Mouse (Mus musculus): ENCODE measurements around the gene Mtmr14. TPM values are rescaled to one million over a fixed set of nuclear protein-coding genes. Genes with fewer than 3 reads are reported as not detected.
A peak's percentile ranks its signal among the peaks of the same experiment; 100 is the strongest.

Gene Mtmr14
- 33.7 and 34.0 TPM in 2 replicates for polyA plus RNA-seq (2015; fragmentation: Nextera tagmentation; extraction: Ambion mirVana)

- H3K27ac ChIP-seq (ENCODE audit: low read length): peak within 1 kb of the TSS; percentile 71
- H3K9me3 ChIP-seq (replicated peaks; ENCODE audit: control insufficient read depth, low read length, poor library complexity, severe bottlenecking): no peaks in the 10 kb centered on the region
- peak within 1 kb of the TSS; percentile 90 for H3K4me2 ChIP-seq (ENCODE audit: low read length)
- no peaks in the 10 kb centered on the region for H3K27me3 ChIP-seq (ENCODE audit: control insufficient read depth, insufficient read depth, low read depth, low read length)
- peak within 1 kb of the TSS; percentile 92 for H3K4me3 ChIP-seq (ENCODE audit: low read depth, low read length)
- peak; percentile 98 for ATAC-seq
- H3K9ac ChIP-seq (ENCODE audit: low read depth, low read length): peak within 1 kb of the TSS; percentile 83
- no peaks in the 10 kb centered on the region for H3K36me3 ChIP-seq (ENCODE audit: control insufficient read depth, insufficient read depth, low read length)
- under 1% methylated on average over 48 of the region's 55 CpGs for WGBS
- H3K4me1 ChIP-seq (ENCODE audit: control insufficient read depth, insufficient read depth, low read length): peaks cover 15% of the 10 kb centered on the region
These were observed at the start of gene Mtmr14 for GRCm38 (mm10) chr6:113237542-113238270. Gene Mtmr14 (plus strand): TSS chr6:113237843.

DNA sequence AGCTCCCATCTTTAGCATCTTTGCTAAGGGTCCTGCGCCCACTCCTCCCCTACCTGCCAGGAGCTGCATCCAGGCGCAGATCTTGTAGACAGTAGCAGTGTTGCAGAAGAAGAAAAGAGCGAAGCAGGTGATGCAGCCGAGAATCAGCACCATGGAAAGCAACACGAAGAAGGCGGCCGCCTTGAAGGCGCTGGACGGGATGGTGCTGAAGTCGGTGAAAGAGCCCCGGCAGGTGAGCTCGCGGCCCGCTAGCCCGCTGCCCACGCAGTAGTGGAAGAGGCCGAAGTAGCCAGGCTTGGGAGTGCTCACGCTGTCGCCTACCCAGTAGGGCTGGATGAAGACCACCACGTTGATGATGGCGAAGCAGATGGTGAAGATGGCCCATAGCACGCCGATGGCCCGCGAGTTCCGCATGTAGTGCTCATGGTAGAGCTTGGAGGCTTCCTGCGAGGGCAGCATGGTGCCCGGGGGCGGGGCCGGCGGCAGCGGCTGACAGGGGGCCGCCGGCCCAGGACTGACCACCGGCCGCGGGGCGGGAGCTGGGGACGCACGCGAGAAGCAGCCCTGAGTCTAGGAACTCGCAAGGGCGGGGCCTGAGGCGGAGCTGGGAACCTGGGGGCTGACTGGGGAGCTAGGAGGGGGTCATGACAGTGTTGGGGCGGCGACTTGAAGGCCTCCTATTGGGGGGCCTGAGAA is 43.7 kb upstream of the Mtmr14 start:
- ATAC-seq: peak; percentile 59
- peak overlapping the region; percentile 48 for H3K27ac ChIP-seq (ENCODE audit: low read length)
- peaks cover 34% of the 10 kb centered on the region for H3K4me1 ChIP-seq (ENCODE audit: control insufficient read depth, insufficient read depth, low read length)
- no peaks in the 10 kb centered on the region for H3K9me3 ChIP-seq (replicated peaks; ENCODE audit: control insufficient read depth, low read length, poor library complexity, severe bottlenecking)
- H3K9ac ChIP-seq (ENCODE audit: low read depth, low read length): peak overlapping the region; percentile 94
- 3% methylated on average over 46 of the region's 46 CpGs for WGBS
- H3K36me3 ChIP-seq (ENCODE audit: control insufficient read depth, insufficient read depth, low read length): 0 out of 2 replicates have a peak, but pooled peaks cover under 1% of the 10 kb centered on the region
- peak overlapping the region; percentile 78 for H3K4me3 ChIP-seq (ENCODE audit: low read depth, low read length)
- H3K27me3 ChIP-seq (ENCODE audit: control insufficient read depth, insufficient read depth, low read depth, low read length): no peaks in the 10 kb centered on the region
- peak overlapping the region; percentile 83 for H3K4me2 ChIP-seq (ENCODE audit: low read length)

DNA sequence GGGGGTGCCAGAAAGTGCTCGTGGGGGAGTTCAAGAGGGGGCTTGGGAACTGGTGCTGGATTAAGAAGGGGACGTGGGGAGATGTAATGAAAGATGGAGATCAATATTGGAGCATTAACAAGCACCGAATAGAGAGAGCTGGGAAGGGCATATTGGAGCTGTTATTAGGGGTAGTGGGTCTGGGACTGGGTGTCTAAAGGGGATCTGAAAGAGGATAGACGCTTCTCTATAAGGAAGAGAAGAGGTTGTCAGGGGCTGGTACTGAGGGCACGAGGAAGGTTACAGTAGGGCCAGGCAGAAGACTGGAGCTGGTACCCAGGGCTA is 43.2 kb upstream of the Mtmr14 start:
- Histone ChIP-seq H3K4me3 (ENCODE audit: low read depth, low read length) (peak overlapping the region; percentile 78), H3K36me3 (ENCODE audit: control insufficient read depth, insufficient read depth, low read length) (no peaks in the 10 kb centered on the region), H3K9ac (ENCODE audit: low read depth, low read length) (peak overlapping the region; percentile 94), H3K4me2 (ENCODE audit: low read length) (peak overlapping the region; percentile 83), H3K27ac (ENCODE audit: low read length) (peak overlapping the region; percentile 83), H3K9me3 (replicated peaks; ENCODE audit: control insufficient read depth, low read length, poor library complexity, severe bottlenecking) (no peaks in the 10 kb centered on the region), H3K27me3 (ENCODE audit: control insufficient read depth, insufficient read depth, low read depth, low read length) (no peaks in the 10 kb centered on the region), H3K4me1 (ENCODE audit: control insufficient read depth, insufficient read depth, low read length) (peaks cover 34% of the 10 kb centered on the region)
- peak; percentile 77 for ATAC-seq
- under 1% methylated on average over 5 of the region's 5 CpGs for WGBS

GRCm38 (mm10) chr6:113194841-113195595 is 42.6 kb upstream of the Mtmr14 start, which contains the start of gene Lhfpl4:
Gene Lhfpl4 (minus strand): TSS chr6:113195384.
- H3K4me3 ChIP-seq (ENCODE audit: low read depth, low read length): peak within 1 kb of the TSS; percentile 78
- no peaks in the 10 kb centered on the region for H3K27me3 ChIP-seq (ENCODE audit: control insufficient read depth, insufficient read depth, low read depth, low read length)
- no peaks in the 10 kb centered on the region for H3K9me3 ChIP-seq (replicated peaks; ENCODE audit: control insufficient read depth, low read length, poor library complexity, severe bottlenecking)
- ATAC-seq: peak; percentile 86
- H3K36me3 ChIP-seq (ENCODE audit: control insufficient read depth, insufficient read depth, low read length): no peaks in the 10 kb centered on the region
- H3K4me1 ChIP-seq (ENCODE audit: control insufficient read depth, insufficient read depth, low read length): peaks cover 34% of the 10 kb centered on the region
- under 1% methylated on average over 55 of the region's 66 CpGs for WGBS
- H3K27ac ChIP-seq (ENCODE audit: low read length): peak within 1 kb of the TSS; percentile 83
- H3K9ac ChIP-seq (ENCODE audit: low read depth, low read length): peak within 1 kb of the TSS; percentile 94
- peak within 1 kb of the TSS; percentile 83 for H3K4me2 ChIP-seq (ENCODE audit: low read length)

DNA sequence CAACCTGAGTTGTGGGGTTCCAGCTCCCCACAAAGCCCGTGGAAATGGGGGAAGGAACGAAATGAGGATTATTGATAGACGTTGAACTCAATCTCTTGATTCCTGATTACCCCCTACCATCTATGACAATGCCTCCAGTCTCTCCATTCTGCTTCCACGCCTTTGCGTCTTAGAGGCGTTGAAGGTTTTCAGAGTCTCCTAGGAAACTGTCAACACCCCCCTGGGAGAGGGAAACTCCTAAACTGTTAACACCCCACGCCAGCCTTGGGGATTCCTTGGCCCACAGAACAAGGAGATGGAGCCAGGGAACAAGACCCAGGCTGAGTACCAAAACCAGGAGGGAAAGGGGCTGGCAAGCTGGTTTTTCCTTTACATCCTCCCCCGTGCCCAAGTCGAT is 42.0 kb upstream of the Mtmr14 start:
- Histone ChIP-seq H3K36me3 (ENCODE audit: control insufficient read depth, insufficient read depth, low read length) (no peaks in the 10 kb centered on the region), H3K4me2 (ENCODE audit: low read length) (peak overlapping the region; percentile 83), H3K4me3 (ENCODE audit: low read depth, low read length) (peak overlapping the region; percentile 78), H3K27ac (ENCODE audit: low read length) (peak overlapping the region; percentile 83), H3K27me3 (ENCODE audit: control insufficient read depth, insufficient read depth, low read depth, low read length) (no peaks in the 10 kb centered on the region), H3K9ac (ENCODE audit: low read depth, low read length) (peak overlapping the region; percentile 94), H3K4me1 (ENCODE audit: control insufficient read depth, insufficient read depth, low read length) (peaks cover 34% of the 10 kb centered on the region), H3K9me3 (replicated peaks; ENCODE audit: control insufficient read depth, low read length, poor library complexity, severe bottlenecking) (no peaks in the 10 kb centered on the region)
- WGBS: 4% methylated on average over 9 of the region's 9 CpGs
- peak; percentile 15; the same call in 1 of the 2 replicates for ATAC-seq

DNA sequence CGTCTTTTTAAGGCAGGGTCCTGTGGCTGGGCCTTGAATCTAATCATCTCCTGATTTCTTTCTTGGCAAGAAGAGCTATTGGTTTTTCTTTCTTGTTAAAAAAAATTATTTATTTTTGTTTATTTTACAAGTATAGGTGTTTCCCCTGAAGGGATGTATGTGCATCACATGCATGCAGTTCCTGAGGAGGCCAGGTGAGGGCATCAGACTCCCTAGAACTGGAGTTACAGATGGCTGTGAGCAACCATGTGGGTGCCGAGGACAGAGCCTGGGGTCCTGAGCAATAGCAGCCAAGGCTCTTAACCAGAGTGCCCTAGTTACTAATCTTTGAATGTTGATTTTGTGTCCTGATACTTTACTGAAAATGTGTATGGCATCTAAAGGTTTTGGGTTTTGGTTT is 21.4 kb upstream of the Mtmr14 start:
- Histone ChIP-seq H3K27ac (ENCODE audit: low read length) (no peak overlapping the region), H3K36me3 (ENCODE audit: control insufficient read depth, insufficient read depth, low read length) (no peaks in the 10 kb centered on the region), H3K9ac (ENCODE audit: low read depth, low read length) (no peak overlapping the region), H3K27me3 (ENCODE audit: control insufficient read depth, insufficient read depth, low read depth, low read length) (no peaks in the 10 kb centered on the region), H3K4me2 (ENCODE audit: low read length) (no peak overlapping the region), H3K4me1 (ENCODE audit: control insufficient read depth, insufficient read depth, low read length) (no peaks in the 10 kb centered on the region), H3K9me3 (replicated peaks; ENCODE audit: control insufficient read depth, low read length, poor library complexity, severe bottlenecking) (no peaks in the 10 kb centered on the region), H3K4me3 (ENCODE audit: low read depth, low read length) (no peak overlapping the region)
- 69% methylated on average over 2 of the region's 2 CpGs for WGBS
- ATAC-seq: no peak

DNA sequence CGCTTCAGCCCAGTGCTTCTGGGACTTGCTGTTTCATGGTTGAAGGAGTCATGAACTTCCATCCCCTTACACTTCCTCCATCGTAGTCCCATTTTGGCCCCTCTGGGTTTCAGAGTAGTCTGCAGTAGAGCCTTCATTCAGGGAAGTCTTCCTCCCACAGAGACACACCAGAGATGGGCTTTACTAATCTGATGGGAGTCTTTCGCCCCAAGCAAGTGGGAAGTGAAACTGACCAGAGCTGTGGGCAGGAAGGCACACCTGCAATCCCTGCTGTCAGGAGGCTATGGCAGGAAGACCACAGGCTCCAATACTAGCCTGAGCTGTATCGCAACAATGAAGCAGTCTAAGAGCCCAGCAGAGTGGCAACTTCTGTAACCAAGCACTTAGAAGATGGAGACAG is 11.8 kb upstream of the Mtmr14 start:
- H3K9me3 ChIP-seq (replicated peaks; ENCODE audit: control insufficient read depth, low read length, poor library complexity, severe bottlenecking): no peaks in the 10 kb centered on the region
- 74% methylated on average over 4 of the region's 4 CpGs for WGBS

GRCm38 (mm10) chr6:113226705-113227104 is 10.9 kb upstream of the Mtmr14 start:
- no peaks in the 10 kb centered on the region for H3K9me3 ChIP-seq (replicated peaks; ENCODE audit: control insufficient read depth, low read length, poor library complexity, severe bottlenecking)
- H3K4me3 ChIP-seq (ENCODE audit: low read depth, low read length): no peak overlapping the region
- H3K27ac ChIP-seq (ENCODE audit: low read length): no peak overlapping the region
- no peaks in the 10 kb centered on the region; the same call in 1 of the 2 replicates for H3K27me3 ChIP-seq (ENCODE audit: control insufficient read depth, insufficient read depth, low read depth, low read length)
- no peaks in the 10 kb centered on the region for H3K4me1 ChIP-seq (ENCODE audit: control insufficient read depth, insufficient read depth, low read length)
- no peak overlapping the region for H3K9ac ChIP-seq (ENCODE audit: low read depth, low read length)
- H3K36me3 ChIP-seq (ENCODE audit: control insufficient read depth, insufficient read depth, low read length): no peaks in the 10 kb centered on the region
- ATAC-seq: no peak
- H3K4me2 ChIP-seq (ENCODE audit: low read length): no peak overlapping the region

More for the DNA sequence above, 11.8 kb upstream of the Mtmr14 start:
- Histone ChIP-seq H3K27ac (ENCODE audit: low read length) (no peak overlapping the region), H3K4me1 (ENCODE audit: control insufficient read depth, insufficient read depth, low read length) (no peaks in the 10 kb centered on the region), H3K27me3 (ENCODE audit: control insufficient read depth, insufficient read depth, low read depth, low read length) (no peaks in the 10 kb centered on the region; the same call in 1 of the 2 replicates), H3K9ac (ENCODE audit: low read depth, low read length) (no peak overlapping the region), H3K36me3 (ENCODE audit: control insufficient read depth, insufficient read depth, low read length) (no peaks in the 10 kb centered on the region), H3K4me3 (ENCODE audit: low read depth, low read length) (no peak overlapping the region), H3K4me2 (ENCODE audit: low read length) (no peak overlapping the region)
- ATAC-seq: no peak
